Mouse (Mus musculus): ENCODE measurements at regions not wholly inside any gene's neighbourhood (a gene's known extent, or its start where the extent isn't known, plus 50 kb on each side); places are given as distances from the start of the nearest gene placed in this dataset.

GRCm38 (mm10) chr4:55811656-55812055, 279.4 kb upstream of the Klf4 start:
- no peak for DNase-seq

GRCm38 (mm10) chr4:55808501-55808900, 276.2 kb upstream of the Klf4 start:
- DNase-seq: no peak

GRCm38 (mm10) chr4:55806799-55807198, 274.5 kb upstream of the Klf4 start:
- no peak for DNase-seq

- DNase-seq: no peak
Observed at GRCm38 (mm10) chr4:55805255-55806051, 273.2 kb upstream of the Klf4 start.

GRCm38 (mm10) chr4:55802101-55802500, 269.8 kb upstream of the Klf4 start:
- DNase-seq: no peak

- DNase-seq: no peak
Observed at GRCm38 (mm10) chr4:55798099-55798498, 265.8 kb upstream of the Klf4 start.

GRCm38 (mm10) chr4:55781329-55781847, 249.1 kb upstream of the Klf4 start:
- DNase-seq: no peak

GRCm38 (mm10) chr4:55779581-55779980, 247.3 kb upstream of the Klf4 start:
- DNase-seq: peak; percentile 25 to 35

GRCm38 (mm10) chr4:55775858-55776257, 243.6 kb upstream of the Klf4 start:
- DNase-seq: no peak

GRCm38 (mm10) chr4:55774571-55774970, 242.3 kb upstream of the Klf4 start:
- DNase-seq: no peak

- DNase-seq: no peak
Observed at GRCm38 (mm10) chr4:55769656-55770055, 237.4 kb upstream of the Klf4 start.

- no peak for DNase-seq
Observed at GRCm38 (mm10) chr4:55768325-55768724, 236.1 kb upstream of the Klf4 start.

GRCm38 (mm10) chr4:55767133-55767532, 234.9 kb upstream of the Klf4 start:
- no peak for DNase-seq

- no peak for DNase-seq
Observed at GRCm38 (mm10) chr4:55765780-55766179, 233.5 kb upstream of the Klf4 start.

- no peak for DNase-seq
Observed at GRCm38 (mm10) chr4:55763112-55763511, 230.8 kb upstream of the Klf4 start.

- DNase-seq: no peak
Observed at GRCm38 (mm10) chr4:55762389-55762788, 230.1 kb upstream of the Klf4 start.

- DNase-seq: no peak
Observed at GRCm38 (mm10) chr4:55757148-55757927, 225.1 kb upstream of the Klf4 start.

- peak in 1 of 2 experiments; percentile 4 for DNase-seq
Observed at GRCm38 (mm10) chr4:55749949-55750600, 217.8 kb upstream of the Klf4 start.

GRCm38 (mm10) chr4:55741355-55741754, 209.1 kb upstream of the Klf4 start:
- DNase-seq: no peak

GRCm38 (mm10) chr4:55740062-55740461, 207.8 kb upstream of the Klf4 start:
- no peak for DNase-seq

- DNase-seq: no peak
Observed at GRCm38 (mm10) chr4:55738714-55739113, 206.4 kb upstream of the Klf4 start.

GRCm38 (mm10) chr4:55735453-55735852, 203.2 kb upstream of the Klf4 start:
- no peak for DNase-seq

- DNase-seq: no peak
Observed at GRCm38 (mm10) chr4:55734331-55734730, 202.1 kb upstream of the Klf4 start.
